Mouse (Mus musculus): ENCODE measurements at regions not wholly inside any gene's neighbourhood (a gene's known extent, or its start where the extent isn't known, plus 50 kb on each side); places are given as distances from the start of the nearest gene placed in this dataset.

DNA sequence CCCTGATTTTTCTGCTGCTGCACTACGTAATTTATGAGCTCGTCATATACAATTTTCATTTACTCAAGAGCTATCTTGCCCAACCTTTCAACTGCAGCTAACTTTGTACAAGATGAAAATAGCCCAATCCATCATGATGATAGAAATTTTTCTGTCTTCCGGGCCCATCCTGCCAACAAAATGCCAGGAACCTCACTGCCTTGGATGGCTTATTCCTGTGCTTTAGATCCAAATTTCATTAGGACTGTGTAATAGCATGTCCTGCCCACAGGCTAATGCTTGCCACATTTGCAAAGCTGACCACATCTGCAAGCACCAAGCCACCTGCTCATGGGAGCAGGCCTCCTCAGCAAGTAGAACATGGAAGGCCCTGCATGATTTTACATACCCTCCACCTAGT, 105.7 kb upstream of the Rgma start:
- no peak for DNase-seq (ENCODE audit: low spot score)

DNA sequence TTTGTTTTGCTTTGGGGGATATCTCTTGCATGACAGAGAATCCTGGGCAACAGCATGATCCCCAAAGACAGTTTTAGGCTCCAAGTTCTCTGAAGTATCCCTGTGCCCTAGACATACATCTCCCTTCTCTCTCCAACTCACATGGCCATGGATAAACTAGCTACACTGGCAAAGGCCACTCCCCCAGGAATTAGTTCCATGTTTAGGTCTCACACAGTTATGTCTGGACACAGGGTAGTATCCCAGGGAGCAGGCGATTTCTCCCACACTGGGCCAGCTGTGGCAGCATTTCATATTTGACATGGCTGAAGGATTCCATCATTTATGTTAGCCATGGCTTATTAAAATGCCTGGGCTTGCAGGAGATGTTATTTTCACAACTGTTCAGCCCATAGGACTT, 102.5 kb upstream of the Rgma start:
- DNase-seq (ENCODE audit: low spot score): no peak

GRCm38 (mm10) chr7:73275814-73276271, 99.5 kb upstream of the Rgma start:
- DNase-seq (ENCODE audit: low spot score): peak; percentile 53

DNA sequence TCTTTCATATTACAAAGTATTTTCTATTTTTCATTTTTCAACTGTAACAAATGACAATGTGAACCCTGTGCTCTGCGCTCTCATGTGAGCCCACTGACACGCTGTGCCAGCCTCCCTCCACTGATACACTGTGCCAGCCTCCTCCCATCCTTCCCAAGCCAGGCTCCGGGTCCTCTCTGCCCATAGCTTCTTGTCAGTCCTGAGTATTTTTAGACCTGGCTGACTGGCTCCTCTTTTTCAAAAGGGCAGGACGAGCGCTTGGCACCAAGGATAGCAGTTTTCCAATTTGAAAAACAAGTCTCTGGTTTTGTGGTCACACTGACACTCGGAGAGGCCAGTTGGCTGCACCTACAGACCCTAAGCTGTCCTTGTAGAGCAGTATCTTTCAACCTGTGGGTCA, 96.7 kb upstream of the Rgma start:
- DNase-seq (ENCODE audit: low spot score): peak; percentile 44

DNA sequence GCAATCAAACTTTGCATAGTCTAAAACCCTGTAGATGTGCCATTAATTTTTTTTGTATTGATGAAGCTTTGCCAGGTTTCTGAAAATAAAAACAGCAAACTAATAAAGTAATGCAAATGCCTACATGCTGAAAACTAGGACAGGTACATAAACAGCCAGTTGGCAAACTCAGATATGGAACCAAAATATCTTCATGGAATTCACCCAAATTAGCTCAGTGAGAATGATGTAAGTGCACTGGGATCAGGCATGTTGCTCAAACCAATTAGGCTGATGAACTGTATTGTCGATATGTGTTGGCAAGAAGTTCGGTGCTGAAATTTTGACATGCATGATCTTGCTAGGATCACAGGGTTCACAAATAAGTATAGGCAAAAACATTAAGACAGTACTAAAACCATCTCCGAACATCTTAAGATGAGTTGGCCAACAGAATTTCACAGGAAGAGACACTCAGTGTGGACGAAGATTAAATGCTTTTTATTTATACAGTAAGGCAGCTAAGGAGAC, 95.3 kb upstream of the Rgma start:
- DNase-seq (ENCODE audit: low spot score): no peak

DNA sequence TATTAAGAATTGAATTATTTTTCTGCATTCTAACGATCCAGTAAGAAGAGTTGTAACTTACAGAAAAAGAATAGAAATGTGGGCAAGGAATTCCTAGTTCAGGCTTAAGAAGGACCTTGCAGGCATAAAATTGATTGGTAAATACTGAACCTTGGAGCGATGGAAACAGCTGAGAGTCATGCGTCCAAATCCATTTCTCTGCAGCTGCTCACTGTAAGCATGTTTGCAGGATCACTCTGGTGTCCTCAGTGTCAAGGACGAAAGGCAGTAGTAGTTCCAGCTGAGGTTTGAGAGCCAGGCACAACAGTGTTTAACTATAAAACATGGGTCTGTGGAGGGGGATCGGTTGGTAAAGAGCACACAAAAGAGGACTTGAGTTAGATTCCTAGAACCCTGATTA, 89.1 kb upstream of the Rgma start:
- DNase-seq (ENCODE audit: low spot score): no peak

- no peak for DNase-seq (ENCODE audit: low spot score)
Measured at GRCm38 (mm10) chr7:73293337-73293736, 82.0 kb upstream of the Rgma start.

DNA sequence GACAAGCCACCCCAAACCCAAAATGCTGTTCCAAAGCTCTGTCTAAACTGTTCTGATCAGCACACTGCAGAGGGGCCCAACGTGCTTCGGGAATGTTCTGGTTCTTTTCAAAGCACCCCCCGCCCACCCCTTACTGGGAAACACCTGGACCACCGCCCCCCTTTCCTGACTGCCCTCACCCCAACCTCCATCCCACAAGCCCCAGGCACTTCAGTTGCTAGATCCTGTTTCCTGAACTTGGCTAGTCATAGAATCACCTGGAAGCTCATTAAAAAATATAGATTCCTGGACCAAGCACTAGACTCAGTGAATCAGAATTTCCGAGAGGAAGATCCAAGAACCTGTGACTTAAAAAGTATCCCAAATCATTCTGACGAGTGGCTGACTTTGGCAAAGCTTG, 80.9 kb upstream of the Rgma start:
- DNase-seq (ENCODE audit: low spot score): no peak

DNA sequence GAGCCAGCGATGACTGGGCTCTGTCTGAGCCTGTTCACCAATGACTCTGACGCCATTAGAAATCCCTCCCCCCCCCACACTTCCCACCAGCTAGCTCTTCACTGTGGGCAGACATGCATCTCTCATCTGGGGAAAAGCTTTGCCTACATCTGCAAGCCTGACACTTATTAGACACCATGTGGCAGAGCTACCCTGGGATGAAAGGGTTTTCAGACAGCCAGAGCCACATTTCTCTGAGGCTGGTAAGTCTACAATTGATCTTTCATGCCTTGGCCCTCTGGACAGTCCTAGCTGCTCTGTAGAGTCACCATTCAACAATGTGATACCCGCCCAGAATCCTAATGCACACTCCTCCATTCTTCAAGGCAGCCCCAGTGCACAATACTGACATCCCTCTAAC, 72.8 kb upstream of the Rgma start:
- no peak for DNase-seq (ENCODE audit: low spot score)

DNA sequence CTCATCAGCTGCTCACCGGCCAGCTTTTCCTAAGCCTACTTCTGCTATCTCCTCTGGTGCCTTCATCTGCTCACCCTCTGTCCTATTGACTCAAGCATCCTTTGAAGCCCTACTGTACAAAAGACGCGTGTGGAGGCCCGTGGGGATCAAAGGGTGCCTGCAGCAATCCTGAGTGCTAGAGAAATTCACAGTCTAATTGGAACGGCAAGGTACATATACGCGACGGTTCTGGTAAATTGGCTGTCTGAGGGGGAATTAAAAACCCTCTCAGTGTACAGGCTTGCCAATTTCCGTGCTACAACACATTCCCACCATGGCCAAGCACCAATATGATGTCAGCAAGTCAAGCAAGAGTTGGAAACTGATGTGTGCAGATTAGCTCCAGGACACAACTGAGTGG, 71.5 kb upstream of the Rgma start:
- DNase-seq (ENCODE audit: low spot score): no peak

GRCm38 (mm10) chr7:73304799-73305198, 70.5 kb upstream of the Rgma start:
- DNase-seq (ENCODE audit: low spot score): no peak

GRCm38 (mm10) chr7:73305286-73305975, 69.9 kb upstream of the Rgma start:
- DNase-seq (ENCODE audit: low spot score): no peak

- DNase-seq (ENCODE audit: low spot score): no peak
Measured at GRCm38 (mm10) chr7:73306296-73306695, 69.0 kb upstream of the Rgma start.

GRCm38 (mm10) chr7:73306728-73307127, 68.6 kb upstream of the Rgma start:
- DNase-seq (ENCODE audit: low spot score): no peak

DNA sequence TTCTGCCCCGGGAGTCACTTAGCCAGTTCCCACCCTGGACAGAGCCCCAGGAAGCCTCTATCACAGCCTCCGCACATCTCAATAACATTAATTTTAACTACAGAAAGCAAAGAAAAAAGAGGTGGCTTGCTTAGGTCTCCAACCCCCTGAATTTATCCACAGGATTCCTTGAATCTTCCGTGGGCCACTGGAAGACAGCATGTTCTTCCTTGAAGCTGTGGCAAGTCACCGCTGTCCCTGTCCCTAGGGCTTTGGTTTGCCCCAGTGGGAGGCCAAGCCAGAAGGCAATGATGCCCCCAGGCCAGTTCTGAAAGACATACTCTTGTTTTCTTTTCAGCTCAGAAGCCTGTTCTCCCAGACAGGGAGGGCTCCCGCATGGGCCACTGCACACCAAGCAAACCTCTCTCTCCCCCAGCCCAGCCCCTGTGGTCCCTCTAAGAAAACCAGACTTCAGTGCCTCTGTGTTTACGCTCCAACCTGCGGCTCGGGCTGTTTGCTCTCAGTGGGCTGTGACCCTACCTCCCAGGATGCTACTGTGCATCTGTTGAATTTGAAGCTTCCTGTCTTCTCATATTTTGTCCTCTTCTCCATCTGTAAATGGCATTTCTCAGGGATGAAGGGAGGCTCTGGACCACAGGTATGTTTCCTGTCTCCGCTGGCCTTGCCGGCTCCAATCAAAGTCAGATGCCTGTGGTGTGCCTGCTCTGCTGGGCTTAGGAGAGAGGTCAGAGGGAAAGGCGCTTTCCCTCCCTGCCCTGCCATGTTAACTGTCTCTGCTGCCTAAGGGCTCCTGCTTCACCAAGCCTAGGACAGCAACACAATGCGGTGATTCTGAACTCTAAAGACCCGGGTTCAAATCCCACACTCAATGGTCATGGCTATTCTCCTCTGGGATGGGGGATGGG, 67.5 kb upstream of the Rgma start:
- DNase-seq (ENCODE audit: low spot score): no peak

DNA sequence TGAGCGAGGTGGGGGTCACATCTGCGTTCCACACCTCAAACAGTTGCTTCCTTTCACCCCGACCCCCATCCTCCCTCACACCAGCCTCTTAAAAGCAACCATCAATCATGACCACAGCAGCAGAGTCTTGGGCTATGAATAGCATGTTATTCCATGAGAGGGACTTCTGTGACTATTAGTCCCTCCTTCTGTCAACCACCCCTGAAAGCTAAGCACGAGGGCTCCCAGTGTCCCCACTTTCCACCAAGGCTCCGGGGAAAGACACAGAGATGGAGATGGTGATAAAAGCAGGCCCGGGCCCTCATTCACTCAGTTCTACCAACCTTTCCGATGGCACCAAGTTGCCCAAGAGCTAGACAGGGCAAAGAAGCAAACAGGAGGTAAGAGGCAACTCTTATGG, 66.3 kb upstream of the Rgma start:
- DNase-seq (ENCODE audit: low spot score): no peak

- DNase-seq (ENCODE audit: low spot score): no peak
Measured at GRCm38 (mm10) chr7:73310056-73310455, 65.3 kb upstream of the Rgma start.

- no peak for DNase-seq (ENCODE audit: low spot score)
Measured at GRCm38 (mm10) chr7:73310581-73311136, 64.7 kb upstream of the Rgma start.

- no peak for DNase-seq (ENCODE audit: low spot score)
Measured at GRCm38 (mm10) chr7:73315555-73315954, 59.8 kb upstream of the Rgma start.

- no peak for DNase-seq (ENCODE audit: low spot score)
Measured at GRCm38 (mm10) chr7:73317574-73317973, 57.7 kb upstream of the Rgma start.

DNA sequence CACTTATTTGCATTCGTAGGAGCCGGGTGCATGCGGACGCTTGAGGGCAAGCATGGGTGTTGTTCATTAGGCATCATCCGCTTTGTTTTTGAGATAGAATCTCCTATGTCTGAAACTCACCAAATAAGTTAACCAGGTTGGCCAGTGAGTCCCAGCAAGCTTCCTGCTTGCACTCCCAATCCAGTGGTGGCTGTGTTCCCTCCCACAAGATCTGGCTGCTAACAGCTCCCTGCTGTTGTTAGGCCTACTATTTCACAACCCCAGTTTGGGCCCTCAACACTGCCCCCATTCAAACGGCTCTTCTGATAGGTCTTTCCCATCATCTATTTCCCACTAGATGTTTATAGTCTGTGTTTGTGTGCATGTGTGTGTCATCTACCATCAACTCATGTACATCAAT, 56.3 kb upstream of the Rgma start:
- DNase-seq (ENCODE audit: low spot score): no peak

DNA sequence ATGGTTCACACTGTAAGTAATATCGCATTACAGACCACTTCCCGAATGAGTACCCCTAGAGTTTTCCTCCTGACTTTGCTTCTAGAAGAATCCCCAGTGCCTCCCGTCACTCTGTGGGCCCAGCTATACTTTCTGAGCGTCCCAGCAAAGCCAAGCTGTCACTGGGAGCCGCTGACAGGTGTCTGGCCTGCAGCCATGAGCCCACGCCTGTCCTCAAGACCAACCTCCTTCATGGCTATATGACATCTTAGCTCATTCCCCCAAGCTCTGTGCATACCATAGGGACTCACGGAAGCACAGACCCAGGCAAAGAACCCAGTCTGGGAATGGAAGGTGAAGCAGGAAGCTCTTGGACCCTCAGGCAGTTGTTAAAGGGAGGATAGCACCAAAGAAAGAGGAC, 55.3 kb upstream of the Rgma start:
- no peak for DNase-seq (ENCODE audit: low spot score)

Data from testis, postnatal 14 days (tissue).